Mouse (Mus musculus) megakaryocyte-erythroid progenitor cell, adult 5-6 weeks (primary cell): ENCODE results near the gene Celf5. TPM values are rescaled to one million over a fixed set of nuclear protein-coding genes. Genes with fewer than 3 reads are reported as not detected.
A peak's percentile ranks its signal among the peaks of the same experiment; 100 is the strongest.

Experiments
- ATAC-seq: replicated peaks from 2 replicates; pipeline ENCODE4 v1.8.0; 2016; ENCODE audit warnings: mild to moderate bottlenecking, inconsistent platforms; ENCODE audit not compliant: severe bottlenecking, poor library complexity, low FRiP score, low TSS enrichment
- total RNA-seq, 2 experiments: library from RNA; stranded (forward) in 1 of 2; stranded (reverse) in 1 of 2; fragments of 200-1000, 215-1000 nt in 1 of 2; fragments of >200 nt in 1 of 2; fragmentation: Nextera tagmentation in 1 of 2; gene quantifications; 2 replicates each; pipeline ENCODE4 v1.2.3; 2014 to 2017

The Celf5 gene
- total RNA-seq, 2 experiments from 2014 or later: not detected

- ATAC-seq: no peak
Observed at GRCm38 (mm10) chr10:81483983-81484382, 1.5 kb upstream of the Celf5 start.

- no peak for ATAC-seq
Observed at GRCm38 (mm10) chr10:81481605-81482532, 640 bp downstream of the Celf5 start.

- ATAC-seq: no peak
Observed at GRCm38 (mm10) chr10:81474461-81474860, 8.0 kb downstream of the Celf5 start.

GRCm38 (mm10) chr10:81473003-81473451 is 9.5 kb downstream of the Celf5 start:
- ATAC-seq: no peak

- no peak for ATAC-seq
Observed at GRCm38 (mm10) chr10:81472403-81473002, 10.0 kb downstream of the Celf5 start.

GRCm38 (mm10) chr10:81470454-81470853 is 12.1 kb downstream of the Celf5 start:
- no peak for ATAC-seq

- ATAC-seq: no peak
Observed at GRCm38 (mm10) chr10:81469253-81469652, 13.3 kb downstream of the Celf5 start.

GRCm38 (mm10) chr10:81467670-81468235 is 14.8 kb downstream of the Celf5 start:
- no peak for ATAC-seq

- ATAC-seq: no peak
Observed at GRCm38 (mm10) chr10:81466881-81467280, 15.6 kb downstream of the Celf5 start.

GRCm38 (mm10) chr10:81466066-81466465 is 16.4 kb downstream of the Celf5 start:
- ATAC-seq: no peak

GRCm38 (mm10) chr10:81465265-81465645 is 17.3 kb downstream of the Celf5 start:
- peak; percentile 36 for ATAC-seq

- peak; percentile 87 for ATAC-seq
Observed at GRCm38 (mm10) chr10:81464405-81465264, 17.9 kb downstream of the Celf5 start.

- ATAC-seq: no peak
Observed at GRCm38 (mm10) chr10:81463531-81463930, 19.0 kb downstream of the Celf5 start.

GRCm38 (mm10) chr10:81462917-81463316 is 19.6 kb downstream of the Celf5 start:
- no peak for ATAC-seq

- ATAC-seq: no peak
Observed at GRCm38 (mm10) chr10:81462415-81462804, 20.1 kb downstream of the Celf5 start.

- no peak for ATAC-seq
Observed at GRCm38 (mm10) chr10:81461673-81462414, 20.7 kb downstream of the Celf5 start.

- ATAC-seq: no peak
Observed at GRCm38 (mm10) chr10:81460951-81461350, 21.6 kb downstream of the Celf5 start.

- no peak for ATAC-seq
Observed at GRCm38 (mm10) chr10:81460471-81460870, 22.0 kb downstream of the Celf5 start.

- ATAC-seq: no peak
Observed at GRCm38 (mm10) chr10:81459399-81459798, 23.1 kb downstream of the Celf5 start.
